Mouse (Mus musculus) embryo, embryonic 11 days (tissue): ENCODE results near the gene Krtap6-5.
"Not testable (repeated sequence)": the region's sequence is repeated elsewhere in the genome, so short reads cannot be mapped to it uniquely, and the experiment has no call there.

ENCODE experiments used
- DNase-seq: peaks from one replicate; pipeline ENCODE4 v3.0.0-alpha.2; 2015

The Krtap6-5 gene

GRCm38 (mm10) chr16:89047783-89048182 is at the start of gene Krtap6-5:
Gene Krtap6-5, minus strand, starts transcription at chr16:89047883.
- DNase-seq = no peak

GRCm38 (mm10) chr16:89071041-89071440 is 23.4 kb upstream of the Krtap6-5 start:
- DNase-seq = peak; percentile 68

GRCm38 (mm10) chr16:89063902-89064301 is 16.2 kb upstream of the Krtap6-5 start, which contains the start of gene 1110025L11Rik:
Gene 1110025L11Rik, minus strand, starts transcription at chr16:89064002.
- DNase-seq = not testable (repeated sequence)

GRCm38 (mm10) chr16:89041372-89041771 is 6.3 kb downstream of the Krtap6-5 start, which contains the start of gene Gm10228:
Gene Gm10228, minus strand, starts transcription at chr16:89041472.
- DNase-seq = not testable (repeated sequence)

DNA sequence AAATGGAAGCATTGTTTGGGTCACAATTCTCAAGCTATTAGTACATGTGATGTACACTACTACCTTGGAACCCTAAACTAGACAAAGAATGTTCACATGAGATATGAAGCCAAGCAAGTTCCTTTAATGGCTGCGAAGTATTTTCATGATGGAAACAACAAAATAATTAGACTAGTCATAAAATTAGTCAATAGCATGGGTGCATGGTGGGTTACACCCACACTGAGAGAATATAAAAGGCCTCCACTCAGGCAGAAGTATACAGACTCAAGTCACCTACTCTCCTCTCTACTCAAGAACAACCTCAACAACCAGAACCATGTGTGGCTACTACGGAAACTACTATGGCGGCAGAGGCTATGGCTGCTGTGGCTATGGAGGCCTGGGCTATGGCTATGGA is 16.3 kb downstream of the Krtap6-5 start, which contains the start of gene Krtap6-1:
Gene Krtap6-1 (plus strand): TSS at position 301 of the 400 bp plus-strand sequence.
- DNase-seq = not testable (repeated sequence)

DNA sequence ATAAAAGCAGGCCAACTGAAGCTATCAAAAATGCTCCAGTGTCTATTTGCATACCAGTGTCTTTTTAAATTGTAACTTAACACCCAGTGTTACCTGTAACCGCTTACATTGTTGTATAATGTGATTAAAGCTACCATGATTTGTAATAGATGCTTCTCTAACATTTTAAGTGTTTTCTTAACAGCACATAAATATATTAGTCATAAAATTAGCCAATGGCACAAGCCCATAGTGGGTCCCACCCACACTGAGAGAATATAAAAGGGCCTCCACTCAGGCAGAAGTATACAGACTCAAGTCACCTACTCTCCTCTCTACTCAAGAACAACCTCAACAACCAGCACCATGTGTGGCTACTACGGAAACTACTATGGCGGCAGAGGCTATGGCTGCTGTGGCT is 32.7 kb downstream of the Krtap6-5 start, which contains the start of gene Gm10229:
Gene Gm10229 (plus strand): TSS at position 301 of the 400 bp plus-strand sequence.
- DNase-seq = not testable (repeated sequence)

DNA sequence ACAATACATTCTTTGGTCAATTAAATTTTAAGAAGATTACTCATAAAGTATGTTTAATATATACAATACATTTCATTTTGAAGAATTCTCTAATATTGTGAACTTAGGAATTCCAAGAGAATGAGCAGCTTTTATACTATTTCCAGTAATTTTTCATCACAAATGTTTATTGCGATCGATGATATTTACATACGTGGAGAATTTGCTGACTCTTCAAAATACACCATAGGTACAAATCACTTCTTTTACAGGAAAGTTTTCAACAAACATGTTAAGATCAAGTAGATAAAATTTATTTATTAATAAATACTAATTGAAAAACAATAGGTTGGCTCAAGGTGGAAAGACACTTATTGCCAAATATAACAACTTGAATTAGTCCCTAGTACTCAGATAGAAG is 33.7 kb downstream of the Krtap6-5 start:
- no peak for DNase-seq

DNA sequence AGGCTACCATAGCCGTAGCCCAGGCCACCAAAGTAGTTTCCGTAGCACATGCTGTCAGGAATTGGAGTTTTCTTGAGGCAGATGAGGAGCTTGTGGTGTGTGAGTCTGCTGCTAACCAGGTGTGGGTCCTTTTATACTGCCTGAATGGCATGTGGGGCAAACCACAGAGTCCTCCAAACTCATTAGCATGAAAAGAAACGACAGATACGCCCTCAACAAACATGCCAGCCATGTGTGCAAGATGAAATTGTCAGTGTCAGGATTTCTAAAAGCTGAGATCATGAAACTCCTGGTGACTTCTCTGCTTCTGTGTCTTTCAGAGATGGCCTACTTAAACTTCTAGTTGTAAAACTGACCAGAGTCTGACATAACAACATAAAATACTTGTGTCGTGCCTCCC is 37.0 kb downstream of the Krtap6-5 start, which contains the start of gene Krtap22-2:
Gene Krtap22-2 (minus strand): TSS at position 101 of the 400 bp plus-strand sequence.
- no peak for DNase-seq
